Mouse (Mus musculus) kidney, embryonic 15.5 days (tissue): ENCODE results near the gene Tmem262. TPM values are rescaled to one million over a fixed set of nuclear protein-coding genes. Genes with fewer than 3 reads are reported as not detected.

ENCODE experiments used
- ATAC-seq: fragments of 200-750 bp; cut with Nextera tagmentation; replicated peaks from 2 replicates; pipeline ENCODE4 v1.8.0; 2017; ENCODE audit warnings: moderate TSS enrichment; ENCODE audit not compliant: low FRiP score
- H3K27ac ChIP-seq: fragments of 300-500 bp; sonication (generic); 2 replicates; pipeline ENCODE4 v1.5.1; 2015; ENCODE audit warnings: mild to moderate bottlenecking, inconsistent platforms
- H3K27me3 ChIP-seq: fragments of 300-500 bp; sonication (generic); 2 replicates; pipeline ENCODE4 v1.6.1; 2015; ENCODE audit warnings: inconsistent platforms
- H3K36me3 ChIP-seq: fragments of 300-500 bp; sonication (generic); 2 replicates; pipeline ENCODE4 v1.6.1; 2015; ENCODE audit warnings: inconsistent platforms
- H3K4me1 ChIP-seq: fragments of 300-500 bp; sonication (generic); 2 replicates; pipeline ENCODE4 v1.6.1; 2015; ENCODE audit warnings: inconsistent platforms
- H3K4me2 ChIP-seq: fragments of 300-500 bp; sonication (generic); 2 replicates; pipeline ENCODE4 v1.6.1; 2015; ENCODE audit warnings: moderate library complexity, mild to moderate bottlenecking, inconsistent platforms
- H3K4me3 ChIP-seq: fragments of 300-500 bp; sonication (generic); replicated peaks from 2 replicates; pipeline ENCODE4 v1.5.1; 2015; ENCODE audit warnings: mild to moderate bottlenecking, inconsistent platforms
- H3K9ac ChIP-seq: fragments of 300-500 bp; sonication (generic); 2 replicates; pipeline ENCODE4 v1.6.1; 2015; ENCODE audit warnings: mild to moderate bottlenecking, inconsistent platforms
- H3K9me3 ChIP-seq: fragments of 300-500 bp; sonication (generic); replicated peaks from 2 replicates; pipeline ENCODE4 v1.6.1; 2016; ENCODE audit warnings: inconsistent platforms
- WGBS: fragments of 180-500 bp; shearing (Covaris S2); methylation state at CpG from one replicate; pipeline ENCODE4 v1.1.7; 2015; ENCODE audit warnings: mixed read lengths; 5-methylcytosine and 5-hydroxymethylcytosine counted together
- polyA plus RNA-seq: library from polyadenylated mRNA; unstranded; fragments of >200 nt; fragmentation: Nextera tagmentation; extraction: Ambion mirVana; gene quantifications from 2 replicates; pipeline ENCODE4 v1.2.1, GENCODE M21; 2015

The Tmem262 gene
- polyA plus RNA-seq, 1 experiment from 2014 or later: not detected

DNA sequence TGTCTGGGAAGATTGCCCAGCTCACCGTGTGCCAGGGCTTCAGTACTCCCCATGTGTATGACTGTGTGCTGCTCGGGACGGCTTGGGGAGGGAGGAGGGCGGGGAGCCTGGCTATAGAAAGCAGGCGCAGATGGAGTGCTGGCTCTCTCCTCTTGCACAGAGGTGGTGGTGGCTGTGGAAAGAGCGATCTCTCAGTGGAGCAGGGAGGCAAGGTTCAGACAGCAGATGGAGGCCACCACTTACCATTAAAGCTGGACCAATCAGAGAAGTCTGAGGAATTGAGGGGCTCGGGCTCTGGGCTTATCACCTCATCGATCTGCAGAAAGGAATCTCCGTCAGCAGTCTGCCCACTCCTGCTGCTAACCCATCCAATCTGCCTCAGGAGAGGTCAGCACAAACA, 2.3 kb downstream of the Tmem262 start, which contains the start of gene Gm28374:
Gene Gm28374, minus strand, starts transcription at position 101 of the 400 bp plus-strand sequence.
- Histone ChIP-seq H3K4me1 (peaks cover 32% of the 10 kb centered on the region), H3K36me3 (peaks cover 53% of the 10 kb centered on the region), H3K4me2 (no peak within 1 kb of the TSS), H3K4me3 (peak within 1 kb of the TSS; percentile 64; the same call in 1 of the 2 replicates), H3K9ac (no peak within 1 kb of the TSS), H3K27ac (no peak within 1 kb of the TSS), H3K27me3 (no peaks in the 10 kb centered on the region), H3K9me3 (no peaks in the 10 kb centered on the region)
- WGBS: 90% methylated on average over 9 of the region's 9 CpGs
- no peak for ATAC-seq

DNA sequence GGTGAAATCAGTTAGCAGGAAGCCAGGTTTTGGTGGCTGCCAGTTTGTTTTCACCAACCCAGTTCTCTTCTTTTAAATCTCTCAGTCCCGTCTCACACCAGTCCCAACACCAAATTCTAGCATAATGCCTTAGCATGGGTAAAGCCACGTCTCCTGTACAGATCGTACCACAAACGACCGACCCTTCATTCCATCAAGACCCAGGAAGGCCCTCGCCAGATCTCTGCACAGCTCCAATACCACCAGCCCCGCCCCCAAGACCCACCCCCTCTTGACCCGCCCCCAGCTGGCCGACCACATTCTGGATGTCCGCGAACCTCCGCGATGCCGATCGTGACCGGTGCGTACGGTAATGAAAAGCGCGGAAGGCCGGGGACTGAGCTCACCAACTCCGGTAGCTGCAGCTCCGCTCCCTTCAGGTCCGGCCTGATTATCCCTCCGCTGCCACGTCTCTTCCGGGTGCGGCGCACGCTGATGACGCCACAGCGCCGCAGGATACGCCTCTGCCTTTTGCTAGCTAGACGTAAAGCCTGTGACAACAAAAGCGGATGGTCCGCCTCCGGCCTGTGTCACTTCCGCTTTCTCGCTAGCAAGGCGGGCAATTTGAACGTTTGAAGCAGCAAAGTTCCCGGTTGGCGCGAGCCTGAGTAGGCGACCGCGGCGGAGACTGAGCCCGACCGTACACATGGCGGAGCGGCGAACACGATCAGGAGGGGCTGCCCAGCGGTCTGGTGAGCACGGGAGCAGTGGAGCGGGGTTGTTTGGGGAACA, 4.8 kb downstream of the Tmem262 start, which contains the start of the genes Zfpl1 and Cdca5:
Gene Zfpl1, minus strand, starts transcription at position 479 of the 771 bp plus-strand sequence.
Gene Cdca5, plus strand, starts transcription at position 506 of the 771 bp plus-strand sequence.
- Histone ChIP-seq H3K36me3 (peaks cover 73% of the 10 kb centered on the region), H3K4me2 (peak within 1 kb of the TSS; percentile 80), H3K27ac (peak within 1 kb of the TSS; percentile 72), H3K27me3 (no peaks in the 10 kb centered on the region), H3K9ac (peak within 1 kb of the TSS; percentile 67), H3K4me1 (peaks cover 23% of the 10 kb centered on the region), H3K4me3 (peak within 1 kb of the TSS; percentile 64), H3K9me3 (no peaks in the 10 kb centered on the region)
- under 1% methylated on average over 58 of the region's 58 CpGs for WGBS
- peak; percentile 89 for ATAC-seq

- under 1% methylated on average over 17 of the region's 17 CpGs for WGBS
- Histone ChIP-seq H3K27me3 (no peaks in the 10 kb centered on the region), H3K9ac (peak overlapping the region; percentile 67), H3K4me1 (peaks cover 23% of the 10 kb centered on the region), H3K36me3 (peaks cover 73% of the 10 kb centered on the region), H3K4me3 (peak overlapping the region; percentile 64), H3K4me2 (peak overlapping the region; percentile 80), H3K9me3 (no peaks in the 10 kb centered on the region), H3K27ac (peak overlapping the region; percentile 72)
- peak; percentile 81 for ATAC-seq
Measured at GRCm38 (mm10) chr19:6085417-6085879, 5.6 kb downstream of the Tmem262 start.

GRCm38 (mm10) chr19:6088841-6089240, 9.0 kb downstream of the Tmem262 start:
- Histone ChIP-seq H3K27me3 (no peaks in the 10 kb centered on the region), H3K4me3 (no peak overlapping the region), H3K4me2 (no peak overlapping the region), H3K27ac (no peak overlapping the region), H3K36me3 (peaks cover 77% of the 10 kb centered on the region), H3K9me3 (no peaks in the 10 kb centered on the region), H3K9ac (no peak overlapping the region), H3K4me1 (peaks cover 15% of the 10 kb centered on the region)
- 91% methylated on average over 13 of the region's 13 CpGs for WGBS
- no peak for ATAC-seq

- Histone ChIP-seq H3K27me3 (no peaks in the 10 kb centered on the region), H3K4me1 (no peaks in the 10 kb centered on the region), H3K36me3 (peaks cover 86% of the 10 kb centered on the region), H3K9ac (no peak within 1 kb of the TSS), H3K4me3 (no peak within 1 kb of the TSS), H3K27ac (no peak within 1 kb of the TSS), H3K9me3 (no peaks in the 10 kb centered on the region), H3K4me2 (no peak within 1 kb of the TSS)
- no peak for ATAC-seq
- 86% methylated on average over 7 of the region's 7 CpGs for WGBS
Measured at GRCm38 (mm10) chr19:6094119-6094518, 14.3 kb downstream of the Tmem262 start, which contains the start of gene AC131692.1. AC131692.1 (plus strand) TSS chr19:6094419.

DNA sequence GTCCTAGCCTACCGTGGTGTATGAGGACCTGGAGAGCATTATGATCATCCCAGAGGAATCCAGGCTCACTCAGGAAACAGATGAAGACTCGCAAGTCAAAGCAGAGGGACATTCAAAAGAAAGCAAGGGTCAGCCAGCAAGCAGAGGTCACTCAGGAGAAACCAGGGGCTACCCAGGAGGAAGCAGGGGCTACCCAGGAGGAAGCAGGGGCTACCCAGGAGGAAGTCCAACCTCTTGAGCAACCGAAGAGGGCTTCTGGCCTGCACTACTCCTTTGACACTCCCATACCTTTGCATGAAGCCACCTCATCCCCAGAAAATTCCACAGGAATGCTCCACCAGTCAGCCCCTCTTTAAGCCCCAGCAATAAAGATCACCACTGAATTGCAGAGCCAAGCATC, 18.0 kb downstream of the Tmem262 start:
- 86% methylated on average over 3 of the region's 3 CpGs for WGBS

GRCm38 (mm10) chr19:6101186-6101585, 21.4 kb downstream of the Tmem262 start:
- H3K9me3 ChIP-seq: no peaks in the 10 kb centered on the region
- H3K4me1 ChIP-seq: no peaks in the 10 kb centered on the region
- H3K9ac ChIP-seq: no peak overlapping the region
- H3K27me3 ChIP-seq: no peaks in the 10 kb centered on the region
- 56% methylated on average over 6 of the region's 6 CpGs for WGBS
- H3K4me2 ChIP-seq: no peak overlapping the region
- peaks cover 29% of the 10 kb centered on the region for H3K36me3 ChIP-seq
- no peak overlapping the region for H3K27ac ChIP-seq
- no peak for ATAC-seq
- H3K4me3 ChIP-seq: no peak overlapping the region

More for the DNA sequence above, 18.0 kb downstream of the Tmem262 start:
- no peak overlapping the region for H3K4me3 ChIP-seq
- peaks cover 60% of the 10 kb centered on the region for H3K36me3 ChIP-seq
- no peak overlapping the region for H3K27ac ChIP-seq
- ATAC-seq: no peak
- H3K4me2 ChIP-seq: no peak overlapping the region
- no peaks in the 10 kb centered on the region for H3K27me3 ChIP-seq
- H3K9me3 ChIP-seq: no peaks in the 10 kb centered on the region
- no peak overlapping the region for H3K9ac ChIP-seq
- no peaks in the 10 kb centered on the region for H3K4me1 ChIP-seq

- peaks cover 26% of the 10 kb centered on the region for H3K36me3 ChIP-seq
- ATAC-seq: no peak
- no peak overlapping the region for H3K4me2 ChIP-seq
- WGBS: 79% methylated on average over 6 of the region's 6 CpGs
- no peaks in the 10 kb centered on the region for H3K27me3 ChIP-seq
- H3K4me3 ChIP-seq: no peak overlapping the region
- no peak overlapping the region for H3K9ac ChIP-seq
- no peaks in the 10 kb centered on the region for H3K4me1 ChIP-seq
- no peak overlapping the region for H3K27ac ChIP-seq
- no peaks in the 10 kb centered on the region for H3K9me3 ChIP-seq
Measured at GRCm38 (mm10) chr19:6102169-6102853, 22.5 kb downstream of the Tmem262 start.

GRCm38 (mm10) chr19:6104476-6104875, 24.6 kb downstream of the Tmem262 start:
- 83% methylated on average over 4 of the region's 4 CpGs for WGBS
- no peak for ATAC-seq
- Histone ChIP-seq H3K27me3 (no peaks in the 10 kb centered on the region), H3K9me3 (no peaks in the 10 kb centered on the region), H3K27ac (no peak overlapping the region), H3K4me3 (no peak overlapping the region), H3K4me2 (no peak overlapping the region), H3K36me3 (peaks cover 7% of the 10 kb centered on the region), H3K4me1 (no peaks in the 10 kb centered on the region), H3K9ac (no peak overlapping the region; the same call in 1 of the 2 replicates)

- no peaks in the 10 kb centered on the region for H3K36me3 ChIP-seq
- H3K9ac ChIP-seq: no peak within 1 kb of the TSS; the same call in 1 of the 2 replicates
- no peak within 1 kb of the TSS for H3K4me3 ChIP-seq
- WGBS: 82% methylated on average over 7 of the region's 7 CpGs
- no peaks in the 10 kb centered on the region for H3K27me3 ChIP-seq
- H3K4me1 ChIP-seq: no peaks in the 10 kb centered on the region
- no peak for ATAC-seq
- H3K27ac ChIP-seq: no peak within 1 kb of the TSS
- H3K4me2 ChIP-seq: no peak within 1 kb of the TSS
- no peaks in the 10 kb centered on the region for H3K9me3 ChIP-seq
Measured at GRCm38 (mm10) chr19:6105586-6105985, 25.8 kb downstream of the Tmem262 start, which contains the start of gene Naaladl1. Naaladl1 (plus strand) TSS chr19:6105782.

- Histone ChIP-seq H3K4me3 (no peak overlapping the region), H3K27me3 (no peaks in the 10 kb centered on the region), H3K4me1 (peaks cover 14% of the 10 kb centered on the region), H3K4me2 (no peak overlapping the region), H3K27ac (no peak overlapping the region), H3K9ac (no peak overlapping the region), H3K9me3 (no peaks in the 10 kb centered on the region), H3K36me3 (peaks cover 41% of the 10 kb centered on the region)
- WGBS: 31% methylated on average over 6 of the region's 6 CpGs
- no peak for ATAC-seq
Measured at GRCm38 (mm10) chr19:6113116-6113515, 33.3 kb downstream of the Tmem262 start.
